Mouse (Mus musculus): ENCODE measurements around the gene Mia2. TPM values are rescaled to one million over a fixed set of nuclear protein-coding genes. Genes with fewer than 3 reads are reported as not detected.
A peak's percentile ranks its signal among the peaks of the same experiment; 100 is the strongest.

Mia2 gene
- polyA plus RNA-seq, 1 experiment from 2014 or later: 28.5 TPM

DNA sequence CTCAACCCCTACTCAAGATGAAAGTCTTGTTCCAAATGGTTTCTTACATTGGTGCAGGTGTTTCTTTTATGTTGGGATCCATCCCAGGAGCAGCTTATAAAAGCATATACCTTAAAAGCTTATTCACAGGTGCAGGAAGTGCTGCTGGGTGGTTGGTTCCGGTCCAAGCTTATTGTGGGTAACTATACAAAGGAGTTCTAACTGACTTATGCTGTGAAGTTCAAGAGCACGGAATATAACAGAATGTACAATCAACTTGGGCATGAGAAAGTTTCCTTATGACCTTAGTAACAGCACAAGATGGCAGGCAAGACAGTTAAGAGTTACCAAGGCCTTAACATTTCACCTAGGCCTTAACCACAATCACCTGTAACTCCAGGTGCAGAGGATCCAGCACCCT is 29.8 kb downstream of the Mia2 start:
- Histone ChIP-seq H3K4me1 (ENCODE audit: control insufficient read depth, insufficient read depth, low read length) (peaks cover 7% of the 10 kb centered on the region), H3K27ac (ENCODE audit: low read length) (no peak overlapping the region), H3K4me2 (ENCODE audit: low read length) (no peak overlapping the region), H3K9me3 (replicated peaks; ENCODE audit: control insufficient read depth, low read length, poor library complexity, severe bottlenecking) (no peaks in the 10 kb centered on the region), H3K36me3 (ENCODE audit: control insufficient read depth, insufficient read depth, low read length) (no peaks in the 10 kb centered on the region), H3K27me3 (ENCODE audit: control insufficient read depth, insufficient read depth, low read depth, low read length) (no peaks in the 10 kb centered on the region), H3K9ac (ENCODE audit: low read depth, low read length) (no peak overlapping the region), H3K4me3 (ENCODE audit: low read depth, low read length) (no peak overlapping the region)
- WGBS: 90% methylated on average over 2 of the region's 2 CpGs
- ATAC-seq: no peak

DNA sequence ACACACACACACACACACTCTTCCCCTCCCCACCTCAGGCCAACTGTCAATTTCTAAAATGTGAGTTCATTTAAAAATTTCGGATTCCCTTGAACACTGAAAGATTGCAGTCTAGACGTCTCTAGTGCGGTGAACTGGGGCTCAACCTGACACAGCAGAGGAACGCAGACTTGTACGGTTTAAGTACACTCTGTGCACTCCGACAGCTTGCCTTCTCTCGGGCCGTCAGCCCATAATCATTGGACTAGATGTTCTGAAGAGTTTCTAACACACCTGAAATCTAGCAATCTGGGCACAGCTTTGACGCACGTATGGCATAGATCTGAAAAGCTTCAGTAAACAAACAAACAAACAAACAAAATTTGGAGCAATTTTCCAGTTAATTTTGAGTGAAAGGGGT is 32.9 kb downstream of the Mia2 start:
- H3K27ac ChIP-seq (ENCODE audit: low read length): no peak overlapping the region
- no peak for ATAC-seq
- peaks cover 21% of the 10 kb centered on the region for H3K4me1 ChIP-seq (ENCODE audit: control insufficient read depth, insufficient read depth, low read length)
- 82% methylated on average over 10 of the region's 10 CpGs for WGBS
- no peak overlapping the region for H3K9ac ChIP-seq (ENCODE audit: low read depth, low read length)
- no peak overlapping the region for H3K4me2 ChIP-seq (ENCODE audit: low read length)
- no peaks in the 10 kb centered on the region for H3K27me3 ChIP-seq (ENCODE audit: control insufficient read depth, insufficient read depth, low read depth, low read length)
- no peak overlapping the region for H3K4me3 ChIP-seq (ENCODE audit: low read depth, low read length)
- H3K36me3 ChIP-seq (ENCODE audit: control insufficient read depth, insufficient read depth, low read length): no peaks in the 10 kb centered on the region
- no peaks in the 10 kb centered on the region for H3K9me3 ChIP-seq (replicated peaks; ENCODE audit: control insufficient read depth, low read length, poor library complexity, severe bottlenecking)

DNA sequence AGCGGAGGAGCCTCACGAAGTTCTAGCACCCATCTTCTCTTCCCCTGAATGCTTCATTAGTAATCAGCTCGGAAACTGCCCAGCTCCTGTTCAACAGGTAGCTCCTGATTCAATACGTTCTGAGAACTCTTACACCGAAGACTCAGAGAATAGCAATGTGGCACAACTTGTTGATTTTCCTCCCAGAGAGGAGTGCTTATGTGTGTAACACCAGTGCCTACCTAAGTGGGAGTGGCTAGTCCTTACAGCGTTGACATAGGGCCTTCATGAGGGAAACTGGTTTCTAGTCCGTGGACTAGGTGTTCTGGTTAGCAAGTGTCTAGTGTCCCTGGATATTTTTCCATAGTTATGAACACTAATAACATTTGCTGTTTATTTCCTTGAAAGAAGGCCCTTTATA is 33.4 kb downstream of the Mia2 start:
- 48% methylated on average over 7 of the region's 7 CpGs for WGBS
- Histone ChIP-seq H3K9ac (ENCODE audit: low read depth, low read length) (no peak overlapping the region), H3K4me2 (ENCODE audit: low read length) (peak overlapping the region; percentile 38), H3K27ac (ENCODE audit: low read length) (no peak overlapping the region), H3K9me3 (replicated peaks; ENCODE audit: control insufficient read depth, low read length, poor library complexity, severe bottlenecking) (no peaks in the 10 kb centered on the region), H3K36me3 (ENCODE audit: control insufficient read depth, insufficient read depth, low read length) (no peaks in the 10 kb centered on the region), H3K4me1 (ENCODE audit: control insufficient read depth, insufficient read depth, low read length) (peaks cover 21% of the 10 kb centered on the region), H3K4me3 (ENCODE audit: low read depth, low read length) (no peak overlapping the region; the same call in 1 of the 2 replicates), H3K27me3 (ENCODE audit: control insufficient read depth, insufficient read depth, low read depth, low read length) (no peaks in the 10 kb centered on the region)
- ATAC-seq: no peak

DNA sequence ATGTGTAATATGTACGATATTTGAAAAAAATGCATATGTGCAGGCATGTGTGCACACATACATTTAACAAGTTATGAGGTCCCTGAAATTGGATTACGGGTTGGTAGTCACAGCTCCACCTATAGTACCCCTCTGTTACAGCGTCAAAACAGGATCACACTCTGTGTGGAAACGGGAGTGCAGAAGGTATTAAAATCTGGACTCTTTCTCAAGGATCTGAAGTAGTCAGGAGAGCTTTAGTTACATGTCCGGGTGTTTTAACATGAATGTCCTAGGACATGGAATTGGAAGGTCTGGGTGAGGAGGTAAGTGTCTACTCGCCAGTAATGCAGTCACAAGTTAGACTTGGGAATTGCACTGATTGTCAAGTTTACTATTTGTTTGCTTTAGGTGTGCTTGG is 34.0 kb downstream of the Mia2 start:
- no peaks in the 10 kb centered on the region for H3K36me3 ChIP-seq (ENCODE audit: control insufficient read depth, insufficient read depth, low read length)
- 12% methylated on average over 6 of the region's 6 CpGs for WGBS
- no peaks in the 10 kb centered on the region for H3K27me3 ChIP-seq (ENCODE audit: control insufficient read depth, insufficient read depth, low read depth, low read length)
- H3K9ac ChIP-seq (ENCODE audit: low read depth, low read length): no peak overlapping the region
- no peaks in the 10 kb centered on the region for H3K9me3 ChIP-seq (replicated peaks; ENCODE audit: control insufficient read depth, low read length, poor library complexity, severe bottlenecking)
- peak overlapping the region; percentile 56 for H3K4me3 ChIP-seq (ENCODE audit: low read depth, low read length)
- peaks cover 21% of the 10 kb centered on the region for H3K4me1 ChIP-seq (ENCODE audit: control insufficient read depth, insufficient read depth, low read length)
- peak overlapping the region; percentile 85 for H3K4me2 ChIP-seq (ENCODE audit: low read length)
- H3K27ac ChIP-seq (ENCODE audit: low read length): no peak overlapping the region
- ATAC-seq: no peak

DNA sequence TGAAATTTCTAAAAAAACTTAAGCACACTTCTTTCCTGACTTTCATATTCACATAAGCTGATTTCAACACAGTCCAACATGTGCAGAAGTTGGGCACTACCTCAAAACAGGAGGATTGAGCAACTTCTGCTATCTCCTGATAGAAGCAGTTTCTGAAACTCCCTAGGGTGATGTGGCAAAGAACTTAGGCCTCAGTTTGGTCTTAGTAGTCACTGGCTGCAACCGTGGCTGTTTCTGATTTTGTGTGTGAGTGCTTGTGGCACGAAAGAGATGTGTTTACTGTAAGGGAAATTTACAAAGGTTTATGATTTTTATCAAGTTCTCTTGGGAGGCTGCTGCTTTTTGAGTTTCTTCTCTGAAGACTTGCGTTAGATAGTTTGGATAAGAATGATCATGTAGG is 34.6 kb downstream of the Mia2 start:
- Histone ChIP-seq H3K4me3 (ENCODE audit: low read depth, low read length) (peak overlapping the region; percentile 89), H3K4me1 (ENCODE audit: control insufficient read depth, insufficient read depth, low read length) (peaks cover 21% of the 10 kb centered on the region), H3K9me3 (replicated peaks; ENCODE audit: control insufficient read depth, low read length, poor library complexity, severe bottlenecking) (no peaks in the 10 kb centered on the region), H3K27ac (ENCODE audit: low read length) (peak overlapping the region; percentile 90; the same call in 1 of the 2 replicates), H3K36me3 (ENCODE audit: control insufficient read depth, insufficient read depth, low read length) (no peaks in the 10 kb centered on the region), H3K9ac (ENCODE audit: low read depth, low read length) (peak overlapping the region; percentile 93), H3K4me2 (ENCODE audit: low read length) (peak overlapping the region; percentile 85), H3K27me3 (ENCODE audit: control insufficient read depth, insufficient read depth, low read depth, low read length) (no peaks in the 10 kb centered on the region)
- WGBS: 5% methylated on average over 3 of the region's 3 CpGs
- no peak for ATAC-seq

DNA sequence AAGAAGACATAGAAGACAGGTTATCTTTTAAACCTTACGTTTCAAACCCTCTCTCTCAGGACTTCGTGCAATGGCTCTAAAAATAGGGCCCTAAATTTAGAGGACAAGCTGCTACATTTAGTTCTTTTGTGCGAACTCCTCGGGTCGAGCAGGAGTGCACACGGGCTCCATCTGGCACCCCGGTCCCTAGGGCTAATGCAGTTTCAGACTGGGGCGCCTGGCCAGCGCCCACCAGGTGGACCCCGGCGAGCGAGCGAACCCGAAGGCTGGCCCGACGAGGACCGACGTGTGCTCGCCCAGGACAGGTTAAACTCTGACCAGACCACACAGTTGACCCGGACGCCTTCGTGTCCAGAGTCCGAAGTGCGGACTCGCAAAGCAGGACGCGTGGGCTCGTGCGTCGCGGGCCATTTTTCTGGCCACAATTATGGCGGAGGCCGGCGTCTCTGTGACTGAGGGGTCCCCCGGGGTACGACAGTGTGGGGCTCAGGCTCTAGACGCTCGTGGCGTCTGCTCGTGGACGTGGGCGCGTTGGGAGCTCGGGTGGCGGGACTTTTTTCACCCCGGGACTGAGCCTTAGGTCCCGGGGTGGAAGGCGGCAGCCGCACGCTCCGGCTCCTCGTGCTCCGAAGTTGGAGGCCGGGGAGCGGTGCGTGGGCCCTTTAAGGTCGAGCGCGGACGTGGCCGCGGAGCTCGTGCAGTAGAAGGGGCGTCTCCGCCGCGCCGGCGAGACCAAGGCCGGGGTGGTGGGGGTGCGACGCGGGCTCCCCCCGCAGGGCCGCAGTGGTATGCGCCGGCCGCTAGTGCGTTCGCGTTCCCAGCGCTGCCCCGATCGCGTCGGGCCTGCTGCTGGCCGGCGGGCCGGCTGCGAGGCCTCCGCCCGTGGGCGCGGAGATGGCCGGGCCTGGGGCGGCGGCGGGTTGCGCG is 35.3 kb downstream of the Mia2 start:
- Histone ChIP-seq H3K9me3 (replicated peaks; ENCODE audit: control insufficient read depth, low read length, poor library complexity, severe bottlenecking) (no peaks in the 10 kb centered on the region), H3K36me3 (ENCODE audit: control insufficient read depth, insufficient read depth, low read length) (no peaks in the 10 kb centered on the region), H3K4me1 (ENCODE audit: control insufficient read depth, insufficient read depth, low read length) (peaks cover 21% of the 10 kb centered on the region), H3K4me3 (ENCODE audit: low read depth, low read length) (peak overlapping the region; percentile 89), H3K27ac (ENCODE audit: low read length) (peak overlapping the region; percentile 90), H3K4me2 (ENCODE audit: low read length) (peak overlapping the region; percentile 85), H3K9ac (ENCODE audit: low read depth, low read length) (peak overlapping the region; percentile 93), H3K27me3 (ENCODE audit: control insufficient read depth, insufficient read depth, low read depth, low read length) (no peaks in the 10 kb centered on the region)
- peak; percentile 98 for ATAC-seq
- WGBS: under 1% methylated on average over 97 of the region's 100 CpGs

DNA sequence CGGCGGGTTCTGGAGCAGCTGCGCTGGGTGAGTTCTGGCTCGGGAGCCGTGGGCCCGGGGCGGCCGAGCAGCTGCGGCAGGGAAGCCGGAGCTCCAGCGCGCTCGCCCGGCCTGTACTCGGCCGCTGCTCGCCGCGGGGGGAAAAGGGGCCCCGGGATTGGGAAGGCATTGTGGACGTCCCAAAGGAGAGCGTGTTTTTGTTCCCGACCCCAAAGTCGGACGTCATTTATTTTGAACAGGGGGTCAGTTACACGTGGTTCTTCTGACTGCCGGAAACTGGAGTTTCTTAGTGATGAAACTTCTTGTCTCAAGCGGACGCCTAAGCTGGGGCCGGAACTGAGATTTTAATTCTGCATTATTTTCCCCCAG is 36.0 kb downstream of the Mia2 start:
- H3K9ac ChIP-seq (ENCODE audit: low read depth, low read length): peak overlapping the region; percentile 93
- H3K9me3 ChIP-seq (replicated peaks; ENCODE audit: control insufficient read depth, low read length, poor library complexity, severe bottlenecking): no peaks in the 10 kb centered on the region
- peak overlapping the region; percentile 90 for H3K27ac ChIP-seq (ENCODE audit: low read length)
- ATAC-seq: peak; percentile 74
- H3K4me1 ChIP-seq (ENCODE audit: control insufficient read depth, insufficient read depth, low read length): peaks cover 21% of the 10 kb centered on the region
- peak overlapping the region; percentile 89 for H3K4me3 ChIP-seq (ENCODE audit: low read depth, low read length)
- H3K27me3 ChIP-seq (ENCODE audit: control insufficient read depth, insufficient read depth, low read depth, low read length): no peaks in the 10 kb centered on the region
- no peaks in the 10 kb centered on the region for H3K36me3 ChIP-seq (ENCODE audit: control insufficient read depth, insufficient read depth, low read length)
- under 1% methylated on average over 30 of the region's 30 CpGs for WGBS
- H3K4me2 ChIP-seq (ENCODE audit: low read length): peak overlapping the region; percentile 69

DNA sequence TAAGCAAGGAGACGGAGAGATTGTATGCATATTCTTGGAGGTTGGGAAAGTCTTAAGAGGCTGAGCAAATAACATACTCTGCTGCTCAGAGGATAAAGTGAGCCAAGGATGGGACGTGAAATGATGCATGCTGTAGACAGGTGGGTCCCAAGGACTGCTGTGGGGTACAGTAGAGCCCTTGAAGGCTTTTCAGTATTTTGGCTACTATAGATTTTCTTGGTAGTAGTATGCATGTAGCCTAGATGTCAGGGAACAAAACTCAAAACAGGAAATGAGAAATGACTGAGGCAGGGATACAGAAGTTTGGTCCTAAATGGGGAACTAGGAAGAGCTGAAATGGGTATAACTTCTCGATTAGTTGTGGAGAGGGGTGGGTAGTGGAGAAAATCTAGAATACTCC is 36.9 kb downstream of the Mia2 start:
- peak overlapping the region; percentile 69 for H3K4me2 ChIP-seq (ENCODE audit: low read length)
- no peaks in the 10 kb centered on the region for H3K36me3 ChIP-seq (ENCODE audit: control insufficient read depth, insufficient read depth, low read length)
- 45% methylated on average over 3 of the region's 3 CpGs for WGBS
- no peak overlapping the region; the same call in 1 of the 2 replicates for H3K9ac ChIP-seq (ENCODE audit: low read depth, low read length)
- no peaks in the 10 kb centered on the region for H3K9me3 ChIP-seq (replicated peaks; ENCODE audit: control insufficient read depth, low read length, poor library complexity, severe bottlenecking)
- ATAC-seq: no peak
- peaks cover 21% of the 10 kb centered on the region for H3K4me1 ChIP-seq (ENCODE audit: control insufficient read depth, insufficient read depth, low read length)
- H3K4me3 ChIP-seq (ENCODE audit: low read depth, low read length): peak overlapping the region; percentile 89
- H3K27ac ChIP-seq (ENCODE audit: low read length): no peak overlapping the region
- H3K27me3 ChIP-seq (ENCODE audit: control insufficient read depth, insufficient read depth, low read depth, low read length): no peaks in the 10 kb centered on the region

DNA sequence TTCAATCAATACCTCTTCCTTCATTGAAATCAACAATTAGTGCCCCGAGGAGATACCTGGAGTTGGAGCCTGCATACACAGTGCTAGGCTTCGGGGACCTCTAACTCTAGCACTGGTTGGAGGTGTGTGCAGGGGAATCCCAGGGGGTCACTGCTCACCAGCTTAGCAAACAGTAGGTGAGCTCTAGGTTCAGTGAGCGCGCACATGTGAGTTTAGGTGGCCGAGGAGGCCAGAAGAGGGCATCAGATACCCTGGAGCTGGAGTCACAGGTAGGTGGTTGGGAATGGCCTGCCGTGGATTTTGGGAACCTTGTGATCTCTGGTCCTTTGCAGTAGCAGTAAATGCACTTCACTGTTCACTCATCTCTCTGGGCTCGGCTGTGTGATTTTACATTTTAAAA is 37.3 kb downstream of the Mia2 start:
- 86% methylated on average over 7 of the region's 7 CpGs for WGBS
- H3K4me1 ChIP-seq (ENCODE audit: control insufficient read depth, insufficient read depth, low read length): peaks cover 21% of the 10 kb centered on the region
- no peak overlapping the region for H3K4me2 ChIP-seq (ENCODE audit: low read length)

More for the DNA sequence above, 37.3 kb downstream of the Mia2 start:
- Histone ChIP-seq H3K9ac (ENCODE audit: low read depth, low read length) (no peak overlapping the region), H3K27me3 (ENCODE audit: control insufficient read depth, insufficient read depth, low read depth, low read length) (no peaks in the 10 kb centered on the region), H3K4me3 (ENCODE audit: low read depth, low read length) (no peak overlapping the region), H3K27ac (ENCODE audit: low read length) (no peak overlapping the region), H3K9me3 (replicated peaks; ENCODE audit: control insufficient read depth, low read length, poor library complexity, severe bottlenecking) (no peaks in the 10 kb centered on the region), H3K36me3 (ENCODE audit: control insufficient read depth, insufficient read depth, low read length) (no peaks in the 10 kb centered on the region)
- ATAC-seq: no peak
